Comparison of ENCODE assay signal across 22 mouse cellular contexts in the genomic region with DNA sequence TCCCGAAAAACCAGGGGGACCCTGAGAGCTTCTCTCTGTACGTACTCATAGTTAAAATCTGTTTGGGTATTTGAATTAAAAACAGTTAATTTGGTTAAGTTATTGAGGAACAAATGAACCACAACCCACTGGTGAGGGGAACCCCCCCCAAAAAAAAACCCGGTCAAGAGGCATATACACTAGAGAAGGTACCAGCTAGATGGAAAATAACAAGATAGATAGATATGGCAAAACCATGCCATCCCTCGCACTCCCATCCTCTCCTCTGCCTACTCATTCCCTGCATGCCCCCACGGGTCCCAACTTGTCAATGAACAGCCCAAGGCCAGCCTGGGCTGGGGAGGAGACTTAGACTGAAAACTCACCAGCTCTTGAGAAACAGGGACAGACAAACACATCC. TPM values are rescaled to one million over a fixed set of nuclear protein-coding genes. Genes with fewer than 3 reads are reported as not detected.
A peak's percentile ranks its signal among the peaks of the same experiment; 100 is the strongest.
DNase-seq lines count a peak whose midpoint lies in the region; ATAC-seq and TF ChIP-seq lines count a peak whose summit lies in the region.
"Had no signal": no experiment of that assay in that cellular context is flagged by ENCODE, and none has a peak within 500 bp of the region (broad histone marks: within the 10 kb centered on the region; RNA-seq: fewer than 3 reads in every experiment).

No protein-coding gene starts in this region.

- TF ChIP-seq POLR2A in CH12.LX (IDR thresholded peaks at IDR 0.05; ENCODE audit: low read depth, low read length), result no peak

- H3K9ac ChIP-seq in forebrain, embryonic 15.5 days (replicated peaks), result no peak overlapping the region
- H3K9ac ChIP-seq in kidney, embryonic 16.5 days (replicated peaks; ENCODE audit: low read length), result 0 out of 2 replicates have a peak overlapping the region, but pooled peaks have one; percentile 15
- H3K9ac ChIP-seq in CH12.LX (ENCODE audit: insufficient read depth, low read depth), result peak overlapping the region; percentile 74; the same call in 1 of the 2 replicates
- no peak overlapping the region for H3K9ac ChIP-seq in midbrain, embryonic 13.5 days (replicated peaks)
- H3K9ac ChIP-seq: hindbrain, embryonic 15.5 days had no signal

- H3K4me3 ChIP-seq in forebrain, embryonic 10.5 days, result 0 out of 2 replicates have a peak overlapping the region, but pooled peaks have one; percentile 68
- no peak overlapping the region for H3K4me3 ChIP-seq in forebrain, embryonic 15.5 days
- no peak overlapping the region for H3K4me3 ChIP-seq in kidney, embryonic 16.5 days (ENCODE audit: low read length)
- peak overlapping the region in 1 of 3 experiments; percentile 3 for H3K4me3 ChIP-seq in CH12.LX (replicated peaks in 1 of 3; ENCODE audit: low read depth in 2 of 3, low read length in 2 of 3, poor library complexity in 1 of 3)
- no peak overlapping the region for H3K4me3 ChIP-seq in midbrain, embryonic 13.5 days (replicated peaks)
- H3K4me3 ChIP-seq: erythroblast, embryonic 14.5 days; heart, embryonic 10.5 days; hindbrain, embryonic 15.5 days; neural tube, embryonic 13.5 days had no signal

- no peaks in the 10 kb centered on the region for H3K9me3 ChIP-seq in forebrain, embryonic 10.5 days
- H3K9me3 ChIP-seq in forebrain, embryonic 15.5 days, result no peaks in the 10 kb centered on the region
- no peaks in the 10 kb centered on the region for H3K9me3 ChIP-seq in kidney, embryonic 16.5 days (ENCODE audit: low read length)
- H3K9me3 ChIP-seq in CH12.LX (replicated peaks; ENCODE audit: low read length), result no peaks in the 10 kb centered on the region
- H3K9me3 ChIP-seq in midbrain, embryonic 13.5 days, result no peaks in the 10 kb centered on the region
- H3K9me3 ChIP-seq: heart, embryonic 10.5 days; hindbrain, embryonic 15.5 days; neural tube, embryonic 13.5 days had no signal

- ATAC-seq in forebrain, embryonic 15.5 days (replicated peaks), result no peak
- ATAC-seq in kidney, embryonic 16.5 days (ENCODE audit: low FRiP score, low TSS enrichment), result no peak
- no peak for ATAC-seq in midbrain, embryonic 13.5 days

- TF ChIP-seq RAD21 in CH12.LX (IDR thresholded peaks at IDR 0.05; ENCODE audit: low read depth, low read length), result no peak

- DNase-seq in forebrain, embryonic 10.5 days (ENCODE audit: extremely low spot score, low spot score), result no peak
- DNase-seq in kidney, adult 8-10 months, result no peak
- DNase-seq in CH12.LX (ENCODE audit: extremely low read depth), result no peak
- no peak for DNase-seq in ovary, postnatal 10 days (ENCODE audit: low spot score)
- no peak for DNase-seq in spleen, adult 18-20 months
- DNase-seq: adrenal gland, adult 2 months; cerebellum, adult 9-10 months; gastrocnemius, postnatal 36 days; heart, postnatal 14 days; kidney, adult 11 months; kidney, postnatal 25 days; lung, adult 18-20 months; lung, postnatal 14 days; thymus, postnatal 36 days had no signal

- H3K27ac ChIP-seq in forebrain, embryonic 10.5 days, result peak overlapping the region; percentile 96
- no peak overlapping the region for H3K27ac ChIP-seq in forebrain, embryonic 15.5 days (replicated peaks)
- H3K27ac ChIP-seq in kidney, embryonic 16.5 days (ENCODE audit: low read length), result no peak overlapping the region
- peak overlapping the region; percentile 8; the same call in 1 of the 2 replicates for H3K27ac ChIP-seq in CH12.LX (ENCODE audit: insufficient read depth, low read depth)
- no peak overlapping the region for H3K27ac ChIP-seq in midbrain, embryonic 13.5 days
- H3K27ac ChIP-seq: heart, embryonic 10.5 days; hindbrain, embryonic 15.5 days; neural tube, embryonic 13.5 days had no signal

- TF ChIP-seq EP300 in CH12.LX (IDR thresholded peaks at IDR 0.05; ENCODE audit: low read length), result no peak

- H3K4me1 ChIP-seq in forebrain, embryonic 10.5 days, result peaks cover 46% of the 10 kb centered on the region
- peaks cover 38% of the 10 kb centered on the region for H3K4me1 ChIP-seq in forebrain, embryonic 15.5 days
- peaks cover 39% of the 10 kb centered on the region for H3K4me1 ChIP-seq in kidney, embryonic 16.5 days (ENCODE audit: insufficient read depth, low read length)
- peaks cover 13 to 53% of the 10 kb centered on the region in 2 experiments for H3K4me1 ChIP-seq in CH12.LX (ENCODE audit: control insufficient read depth in 1 of 2, insufficient read depth in 2 of 2)
- peaks cover 38% of the 10 kb centered on the region for H3K4me1 ChIP-seq in midbrain, embryonic 13.5 days (replicated peaks)

- 79% methylated on average over 5 of the region's 5 CpGs for WGBS in forebrain, embryonic 10.5 days
- 85% methylated on average over 5 of the region's 5 CpGs for WGBS in forebrain, embryonic 15.5 days
- WGBS in kidney, embryonic 16.5 days, result 82% methylated on average over 5 of the region's 5 CpGs
- WGBS in midbrain, embryonic 13.5 days, result 72% methylated on average over 5 of the region's 5 CpGs

- TF ChIP-seq CTCF in CH12.LX (conservative IDR thresholded peaks at IDR 0.05 in 1 of 2, IDR thresholded peaks at IDR 0.05 in 1 of 2; ENCODE audit: low read depth in 2 of 2, low read length in 2 of 2), result no peak

- in situ Hi-C loops in CH12.LX (cut with MboI; ENCODE audit: low pct_ligation_motif_present, low pct_unique_long_range_greater_than_20kb, low sequenced_read_pairs), result no loop called here

- peaks cover 49% of the 10 kb centered on the region for H3K36me3 ChIP-seq in forebrain, embryonic 10.5 days (replicated peaks)
- H3K36me3 ChIP-seq in forebrain, embryonic 15.5 days, result peaks cover 4% of the 10 kb centered on the region; the same call in 1 of the 2 replicates
- no peaks in the 10 kb centered on the region; the same call in 1 of the 2 replicates for H3K36me3 ChIP-seq in kidney, embryonic 16.5 days (ENCODE audit: insufficient read depth, low read length)
- H3K36me3 ChIP-seq in CH12.LX (replicated peaks in 1 of 2; ENCODE audit: control insufficient read depth in 1 of 2, insufficient read depth in 1 of 2, low read length in 1 of 2), result peaks cover 0 to 31% of the 10 kb centered on the region in 2 experiments
- peaks cover 6% of the 10 kb centered on the region; the same call in 1 of the 2 replicates for H3K36me3 ChIP-seq in midbrain, embryonic 13.5 days
- H3K36me3 ChIP-seq: hindbrain, embryonic 15.5 days; neural tube, embryonic 13.5 days had no signal

- H3K27me3 ChIP-seq in forebrain, embryonic 10.5 days (ENCODE audit: poor library complexity, severe bottlenecking), result no peaks in the 10 kb centered on the region
- H3K27me3 ChIP-seq in forebrain, embryonic 15.5 days, result no peaks in the 10 kb centered on the region
- no peaks in the 10 kb centered on the region for H3K27me3 ChIP-seq in kidney, embryonic 16.5 days (ENCODE audit: insufficient read depth, low read length)
- no peaks in the 10 kb centered on the region for H3K27me3 ChIP-seq in CH12.LX (replicated peaks)
- H3K27me3 ChIP-seq in midbrain, embryonic 13.5 days, result 0 out of 2 replicates have a peak, but pooled peaks cover 2% of the 10 kb centered on the region
- H3K27me3 ChIP-seq: hindbrain, embryonic 15.5 days had no signal

- dilution Hi-C loops in CH12.LX (cut with MboI; ENCODE audit: extremely low pct_ligation_motif_present, extremely low pct_unique_long_range_greater_than_20kb, low sequenced_read_pairs), result no loop called here

- H3K4me2 ChIP-seq in forebrain, embryonic 15.5 days (replicated peaks), result no peak overlapping the region; the same call in 1 of the 2 replicates
- H3K4me2 ChIP-seq in kidney, embryonic 16.5 days (replicated peaks; ENCODE audit: low read depth, low read length), result no peak overlapping the region
- H3K4me2 ChIP-seq in CH12.LX (ENCODE audit: insufficient read depth, low read depth, poor library complexity, severe bottlenecking), result peak overlapping the region; percentile 67
- peak overlapping the region; percentile 99; the same call in 1 of the 2 replicates for H3K4me2 ChIP-seq in midbrain, embryonic 13.5 days (replicated peaks)
- H3K4me2 ChIP-seq: hindbrain, embryonic 15.5 days; liver, embryonic 11.5 days; neural tube, embryonic 13.5 days had no signal

- no peaks in the 10 kb centered on the region; the same call in none of the 2 replicates for H3K79me2 ChIP-seq in CH12.LX (replicated peaks; ENCODE audit: control insufficient read depth, extremely low read depth, insufficient read depth, poor library complexity, severe bottlenecking)

TF ChIP-seq in CH12.LX, 34 proteins besides CTCF, POLR2A, EP300 and RAD21:
- TF ChIP-seq CHD1 (IDR thresholded peaks at IDR 0.05; ENCODE audit: low read depth, low read length) (0 out of 2 replicates have a peak, but pooled peaks have one; percentile 26), ETS1 (conservative IDR thresholded peaks at IDR 0.05; ENCODE audit: low read depth, low read length) (no peak), ZNF384 (IDR thresholded peaks at IDR 0.05; ENCODE audit: low read depth, low read length) (peak; percentile 58), IRF4 (IDR thresholded peaks at IDR 0.05; ENCODE audit: low read depth, low read length) (peak; percentile 10; the same call in 1 of the 2 replicates)

RNA-seq across cellular contexts. Expression of gene Kdm2b, which starts 5.1 kb away (rescaled TPM):
- 83.3 and 83.4 TPM in 2 replicates for polyA plus RNA-seq in forebrain, embryonic 10.5 days (2016; fragmentation: Nextera tagmentation; extraction: Ambion mirVana)
- 138 and 141 TPM in 2 replicates for polyA plus RNA-seq in forebrain, embryonic 15.5 days (2015; fragmentation: Nextera tagmentation; extraction: Ambion mirVana)
- 92.2 and 95.6 TPM in 2 replicates for polyA plus RNA-seq in kidney, embryonic 16.5 days (2015; fragmentation: Nextera tagmentation; extraction: Ambion mirVana)
- total RNA-seq in CH12.LX (2012; rRNA removed) (80.1 and 87.1 TPM in 2 replicates), CH12.LX (2014; rRNA removed) (69.3 and 76.7 TPM in 2 replicates)
- 120 and 138 TPM in 2 replicates for polyA plus RNA-seq in CH12.LX (2012; ENCODE audit: insufficient read length, low read depth)
- 116 and 117 TPM in 2 replicates for polyA plus RNA-seq in midbrain, embryonic 13.5 days (2015; fragmentation: Nextera tagmentation; extraction: Ambion mirVana)

RNA-seq across cellular contexts. Expression of gene Orai1, which starts 30.4 kb away (rescaled TPM):
- 6.9 and 7.9 TPM in 2 replicates for polyA plus RNA-seq in forebrain, embryonic 10.5 days (2016; fragmentation: Nextera tagmentation; extraction: Ambion mirVana)
- 14.0 and 14.9 TPM in 2 replicates for polyA plus RNA-seq in forebrain, embryonic 15.5 days (2015; fragmentation: Nextera tagmentation; extraction: Ambion mirVana)
- 17.5 and 22.1 TPM in 2 replicates for polyA plus RNA-seq in kidney, embryonic 16.5 days (2015; fragmentation: Nextera tagmentation; extraction: Ambion mirVana)
- total RNA-seq in CH12.LX (2012; rRNA removed), result 17.8 and 18.6 TPM in 2 replicates
- total RNA-seq in CH12.LX (2014; rRNA removed), result 14.6 and 17.4 TPM in 2 replicates
- 23.1 and 27.7 TPM in 2 replicates for polyA plus RNA-seq in CH12.LX (2012; ENCODE audit: insufficient read length, low read depth)
- polyA plus RNA-seq in midbrain, embryonic 13.5 days (2015; fragmentation: Nextera tagmentation; extraction: Ambion mirVana), result 8.6 and 10.5 TPM in 2 replicates

Comparison
In these comparisons a context has a peak if more than half of its experiments do, and no peak if none do; other contexts are left out.
1. H3K27ac ChIP-seq: peak in forebrain, embryonic 10.5 days (single experiment) and CH12.LX (single experiment); none in forebrain, embryonic 15.5 days (single experiment), kidney, embryonic 16.5 days (single experiment) and midbrain, embryonic 13.5 days (single experiment).
2. H3K4me2 ChIP-seq: peak in CH12.LX (single experiment) and midbrain, embryonic 13.5 days (single experiment); none in forebrain, embryonic 15.5 days (single experiment) and kidney, embryonic 16.5 days (single experiment).
3. H3K9ac ChIP-seq: peak in kidney, embryonic 16.5 days (single experiment) and CH12.LX (single experiment); none in forebrain, embryonic 15.5 days (single experiment) and midbrain, embryonic 13.5 days (single experiment).